Mouse (Mus musculus) lung, embryonic 15.5 days (tissue): Measurements from ENCODE around the gene Fbxo5. TPM values are rescaled to one million over a fixed set of nuclear protein-coding genes. Genes with fewer than 3 reads are reported as not detected.

ENCODE experiments used
- polyA plus RNA-seq: library from polyadenylated mRNA; unstranded; fragments of >200 nt; fragmentation: Nextera tagmentation; extraction: Ambion mirVana; gene quantifications from 2 replicates; pipeline ENCODE4 v1.2.1, GENCODE M21; 2015

The Fbxo5 gene
- polyA plus RNA-seq, 1 experiment from 2014 or later = 92.5 TPM

Other genes starting within 250 kb of the Fbxo5 start
- 9.3 and 10.4 TPM in 2 replicates for gene Myct1, start 211.8 kb downstream of the Fbxo5 start, polyA plus RNA-seq
- 0.50 and 1.0 TPM in 2 replicates for gene Vip, start 166.4 kb downstream of the Fbxo5 start, polyA plus RNA-seq
- gene Mtrf1l, start 18.3 kb upstream of the Fbxo5 start, polyA plus RNA-seq = 14.1 and 16.7 TPM in 2 replicates
- 0.54 and 0.92 TPM in 2 replicates for gene Rgs17, start 116.8 kb upstream of the Fbxo5 start, polyA plus RNA-seq